Mouse (Mus musculus) urinary bladder, postnatal 4 days (tissue): ENCODE data around the gene Actl11.

Source experiments
- DNase-seq, 2 experiments: peaks; one replicate each; pipeline ENCODE4 v3.0.0; 2021 to 2022; ENCODE audit warnings: low spot score in 2 of 2

Actl11 gene

GRCm38 (mm10) chr9:107961881-107962280 lies 33.6 kb downstream of the Actl11 start:
- no peak for DNase-seq

GRCm38 (mm10) chr9:107962916-107963315 lies 34.6 kb downstream of the Actl11 start:
- no peak for DNase-seq

DNA sequence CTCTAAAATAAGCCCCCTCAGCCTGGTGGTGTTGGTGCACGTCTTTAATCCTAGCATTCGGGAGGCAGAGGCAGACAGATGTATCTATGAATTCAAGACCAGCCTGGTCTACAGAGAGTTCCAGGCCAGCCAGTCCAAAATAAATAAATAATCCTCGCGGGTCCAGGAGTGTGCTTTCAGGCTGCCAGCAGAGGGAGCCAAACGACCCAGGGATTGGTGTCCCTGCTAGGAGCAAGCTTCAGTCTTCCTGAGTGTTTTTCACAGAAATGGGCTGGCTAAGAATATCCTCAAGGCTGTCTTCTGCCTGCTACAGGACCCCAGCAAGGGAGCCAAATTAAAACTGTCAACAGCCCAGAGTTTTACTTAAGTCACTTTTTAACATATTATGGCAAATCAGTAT lies 35.4 kb downstream of the Actl11 start:
- peak; percentile 73 to 90 for DNase-seq

- DNase-seq: no peak
Measured at GRCm38 (mm10) chr9:107964681-107965080, 36.4 kb downstream of the Actl11 start.

DNA sequence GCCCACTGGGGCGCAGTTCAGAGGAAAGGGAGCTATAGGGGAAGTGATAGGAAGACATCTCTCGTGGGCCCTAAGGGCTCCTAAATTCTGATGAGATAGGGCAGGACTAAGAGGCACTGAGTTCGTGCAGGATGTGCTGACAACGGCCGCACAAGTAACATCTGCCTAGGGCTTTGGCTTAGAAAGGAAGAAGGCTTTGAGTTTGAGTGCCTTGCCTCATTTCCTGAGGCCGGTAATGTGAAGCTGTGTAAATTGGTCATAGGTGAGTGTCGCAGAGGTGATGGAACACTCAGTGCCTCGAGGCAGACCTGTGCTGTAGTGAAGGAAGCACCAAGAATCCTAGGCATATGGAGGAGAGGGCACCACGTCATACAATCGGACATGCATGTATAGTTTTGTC lies 38.4 kb downstream of the Actl11 start:
- DNase-seq: no peak

GRCm38 (mm10) chr9:107967437-107967836 lies 39.2 kb downstream of the Actl11 start:
- no peak for DNase-seq

GRCm38 (mm10) chr9:107968531-107968930 lies 40.3 kb downstream of the Actl11 start:
- DNase-seq: no peak

- no peak for DNase-seq
Measured at GRCm38 (mm10) chr9:107970311-107970710, 42.0 kb downstream of the Actl11 start.

- no peak for DNase-seq
Measured at GRCm38 (mm10) chr9:107971690-107972541, 43.6 kb downstream of the Actl11 start.

DNA sequence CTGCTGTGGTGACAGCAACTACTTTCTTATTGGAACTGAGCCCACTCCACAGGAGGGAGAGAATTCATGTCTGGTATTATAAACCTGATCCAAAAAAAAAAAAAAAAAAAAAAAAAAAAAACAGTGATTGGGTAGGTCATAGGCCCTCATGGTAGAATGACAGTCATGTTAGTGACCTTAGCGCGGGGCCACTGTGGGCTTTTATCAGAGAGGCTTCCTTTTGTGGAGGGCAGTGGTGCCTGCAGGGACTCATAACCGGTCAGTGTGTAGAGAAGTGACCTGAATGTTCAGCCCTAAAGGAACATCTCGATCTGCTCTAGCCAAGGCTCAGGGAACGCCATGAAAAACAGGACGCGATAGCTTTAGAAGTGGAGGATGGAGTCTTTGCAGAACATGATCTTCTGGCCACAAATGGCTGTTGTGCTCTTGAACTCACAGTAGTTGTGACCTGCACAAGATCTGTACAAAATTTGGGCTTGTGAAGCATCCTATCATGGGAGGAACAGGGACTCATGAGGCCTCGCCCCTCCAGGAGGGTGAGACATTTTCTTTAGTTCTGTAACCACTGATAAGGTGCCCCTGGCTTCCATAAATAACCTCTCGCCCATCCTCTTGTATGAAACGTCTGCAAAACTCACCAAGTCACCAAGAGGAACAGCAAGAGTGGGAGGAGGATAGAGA lies 46.4 kb downstream of the Actl11 start:
- DNase-seq: no peak

DNA sequence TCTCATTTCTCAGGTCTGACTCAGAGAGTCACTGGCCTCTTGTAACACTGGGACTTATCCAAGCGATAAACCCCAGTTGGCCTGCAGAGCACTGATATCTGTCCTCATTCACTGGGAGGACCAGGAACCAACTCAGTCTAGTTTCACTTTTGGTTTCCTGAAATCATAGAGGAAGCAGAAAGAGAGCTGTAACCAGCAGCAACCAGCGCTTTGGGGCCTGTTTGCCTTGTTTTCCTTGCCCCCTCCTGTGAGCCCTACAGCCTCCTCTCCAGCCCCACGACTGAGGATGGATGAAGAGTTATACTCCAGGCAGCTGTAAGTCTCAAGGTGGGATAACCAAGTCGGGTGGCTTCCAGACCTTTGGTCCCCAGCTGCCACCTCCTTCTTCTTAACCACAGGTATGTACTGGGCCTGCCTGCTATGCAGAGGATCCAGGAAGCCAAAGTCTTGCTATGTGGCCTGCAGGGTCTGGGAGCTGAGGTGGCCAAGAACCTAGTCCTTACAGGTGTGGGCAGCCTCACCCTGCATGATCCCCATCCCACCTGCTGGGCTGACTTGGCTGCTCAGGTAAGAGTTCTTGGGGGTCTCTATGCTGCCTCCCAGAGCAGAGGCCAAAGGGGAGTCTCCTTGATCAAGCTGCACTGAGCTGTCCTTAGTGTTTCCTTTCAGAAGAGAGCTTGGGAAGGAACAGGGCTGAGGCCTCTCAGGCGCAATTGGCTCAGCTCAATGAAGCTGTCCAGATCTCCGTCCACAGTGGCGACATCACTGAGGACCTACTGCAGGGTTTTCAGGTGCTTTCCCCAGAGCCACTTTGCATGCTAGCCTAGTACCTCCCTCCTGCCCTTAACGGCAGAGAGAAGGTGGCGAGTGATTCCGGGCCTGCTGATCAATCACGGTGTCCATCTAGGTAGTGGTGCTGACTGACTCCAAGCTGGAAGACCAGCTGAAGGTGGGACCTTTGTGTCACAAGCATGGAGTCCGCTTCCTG lies 47.4 kb downstream of the Actl11 start, which contains the start of gene Uba7:
Gene Uba7, plus strand, starts transcription at position 107 of the 988 bp plus-strand sequence.
- DNase-seq: no peak

DNA sequence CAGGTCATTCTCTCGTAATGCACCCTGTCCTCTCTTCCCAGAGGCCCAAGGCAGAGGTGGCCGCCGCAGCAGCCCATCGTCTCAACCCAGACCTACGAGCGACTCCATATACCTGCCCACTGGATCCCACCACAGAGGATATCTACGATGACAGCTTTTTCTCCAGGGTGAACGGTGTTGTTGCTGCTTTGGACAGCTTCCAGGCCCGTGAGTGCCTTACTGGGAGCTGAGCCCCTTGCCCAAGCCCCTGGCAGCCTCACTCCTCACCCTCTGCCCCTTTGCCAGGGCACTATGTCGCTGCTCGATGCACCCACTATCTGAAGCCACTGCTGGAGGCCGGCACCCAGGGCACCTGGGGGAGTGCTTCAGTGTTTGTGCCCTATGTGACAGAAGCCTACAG lies 50.5 kb downstream of the Actl11 start:
- DNase-seq: no peak
